Mouse (Mus musculus): Measurements from ENCODE around the gene Kcnk2. TPM values are rescaled to one million over a fixed set of nuclear protein-coding genes. Genes with fewer than 3 reads are reported as not detected.
A peak's percentile ranks its signal among the peaks of the same experiment; 100 is the strongest.

The Kcnk2 gene
- polyA plus RNA-seq, 1 experiment from 2014 or later, result 23.3 TPM

GRCm38 (mm10) chr1:189209715-189210108 lies 192.4 kb downstream of the Kcnk2 start:
- WGBS, result 85% methylated on average over 17 of the region's 17 CpGs
- Histone ChIP-seq H3K9me3 (ENCODE audit: control insufficient read depth, low read length) (no peaks in the 10 kb centered on the region), H3K27ac (no peak overlapping the region), H3K4me1 (replicated peaks; ENCODE audit: control insufficient read depth, insufficient read depth, low read length) (no peaks in the 10 kb centered on the region), H3K4me3 (replicated peaks; ENCODE audit: low read length) (no peak overlapping the region), H3K9ac (no peak overlapping the region), H3K36me3 (replicated peaks; ENCODE audit: control insufficient read depth, insufficient read depth) (peaks cover 18% of the 10 kb centered on the region), H3K4me2 (replicated peaks) (no peak overlapping the region), H3K27me3 (ENCODE audit: control insufficient read depth, insufficient read depth, low read length) (no peaks in the 10 kb centered on the region)
- no peak for DNase-seq (ENCODE audit: low spot score)
- no peak; the same call in 1 of the 2 replicates for ATAC-seq (ENCODE audit: low FRiP score)

GRCm38 (mm10) chr1:189209029-189209714 lies 192.9 kb downstream of the Kcnk2 start:
- H3K4me2 ChIP-seq (replicated peaks), result no peak overlapping the region
- no peak for DNase-seq (ENCODE audit: low spot score)
- H3K9ac ChIP-seq, result no peak overlapping the region
- no peak for ATAC-seq (ENCODE audit: low FRiP score)
- 43% methylated on average over 12 of the region's 12 CpGs for WGBS
- no peak overlapping the region for H3K27ac ChIP-seq
- H3K36me3 ChIP-seq (replicated peaks; ENCODE audit: control insufficient read depth, insufficient read depth), result peaks cover 18% of the 10 kb centered on the region
- H3K4me1 ChIP-seq (replicated peaks; ENCODE audit: control insufficient read depth, insufficient read depth, low read length), result no peaks in the 10 kb centered on the region
- H3K27me3 ChIP-seq (ENCODE audit: control insufficient read depth, insufficient read depth, low read length), result no peaks in the 10 kb centered on the region
- no peak overlapping the region for H3K4me3 ChIP-seq (replicated peaks; ENCODE audit: low read length)
- H3K9me3 ChIP-seq (ENCODE audit: control insufficient read depth, low read length), result no peaks in the 10 kb centered on the region

GRCm38 (mm10) chr1:189208605-189209004 lies 193.5 kb downstream of the Kcnk2 start:
- Histone ChIP-seq H3K4me1 (replicated peaks; ENCODE audit: control insufficient read depth, insufficient read depth, low read length) (no peaks in the 10 kb centered on the region), H3K9ac (no peak overlapping the region), H3K27ac (no peak overlapping the region), H3K36me3 (replicated peaks; ENCODE audit: control insufficient read depth, insufficient read depth) (peaks cover 18% of the 10 kb centered on the region), H3K27me3 (ENCODE audit: control insufficient read depth, insufficient read depth, low read length) (no peaks in the 10 kb centered on the region), H3K4me3 (replicated peaks; ENCODE audit: low read length) (no peak overlapping the region), H3K9me3 (ENCODE audit: control insufficient read depth, low read length) (no peaks in the 10 kb centered on the region), H3K4me2 (replicated peaks) (no peak overlapping the region)
- ATAC-seq (ENCODE audit: low FRiP score) (no peak), DNase-seq (ENCODE audit: low spot score) (no peak)
- 88% methylated on average over 9 of the region's 9 CpGs for WGBS

- Histone ChIP-seq H3K36me3 (replicated peaks; ENCODE audit: control insufficient read depth, insufficient read depth) (no peaks in the 10 kb centered on the region), H3K4me2 (replicated peaks) (no peak overlapping the region), H3K9ac (no peak overlapping the region), H3K27me3 (ENCODE audit: control insufficient read depth, insufficient read depth, low read length) (no peaks in the 10 kb centered on the region), H3K4me1 (replicated peaks; ENCODE audit: control insufficient read depth, insufficient read depth, low read length) (no peaks in the 10 kb centered on the region), H3K4me3 (replicated peaks; ENCODE audit: low read length) (no peak overlapping the region), H3K27ac (no peak overlapping the region), H3K9me3 (ENCODE audit: control insufficient read depth, low read length) (no peaks in the 10 kb centered on the region)
- 40% methylated on average over 4 of the region's 4 CpGs for WGBS
- ATAC-seq (ENCODE audit: low FRiP score) (no peak), DNase-seq (ENCODE audit: low spot score) (no peak)
Measured at GRCm38 (mm10) chr1:189195758-189196157, 206.3 kb downstream of the Kcnk2 start.

GRCm38 (mm10) chr1:189187737-189188390 lies 214.2 kb downstream of the Kcnk2 start:
- Histone ChIP-seq H3K27ac (peak overlapping the region; percentile 54), H3K4me2 (replicated peaks) (no peak overlapping the region), H3K4me3 (replicated peaks; ENCODE audit: low read length) (no peak overlapping the region), H3K36me3 (replicated peaks; ENCODE audit: control insufficient read depth, insufficient read depth) (no peaks in the 10 kb centered on the region), H3K9me3 (ENCODE audit: control insufficient read depth, low read length) (no peaks in the 10 kb centered on the region), H3K27me3 (ENCODE audit: control insufficient read depth, insufficient read depth, low read length) (no peaks in the 10 kb centered on the region), H3K9ac (no peak overlapping the region), H3K4me1 (replicated peaks; ENCODE audit: control insufficient read depth, insufficient read depth, low read length) (peaks cover 15% of the 10 kb centered on the region)
- 17% methylated on average over 12 of the region's 12 CpGs for WGBS
- DNase-seq (ENCODE audit: low spot score) (peak; percentile 76), ATAC-seq (ENCODE audit: low FRiP score) (peak; percentile 90; the same call in 1 of the 2 replicates)

- H3K36me3 ChIP-seq (replicated peaks; ENCODE audit: control insufficient read depth, insufficient read depth), result no peaks in the 10 kb centered on the region
- H3K27me3 ChIP-seq (ENCODE audit: control insufficient read depth, insufficient read depth, low read length), result 0 out of 2 replicates have a peak, but pooled peaks cover 6% of the 10 kb centered on the region
- H3K4me2 ChIP-seq (replicated peaks), result no peak overlapping the region
- H3K4me3 ChIP-seq (replicated peaks; ENCODE audit: low read length), result no peak overlapping the region
- H3K9ac ChIP-seq, result no peak overlapping the region
- no peaks in the 10 kb centered on the region for H3K9me3 ChIP-seq (ENCODE audit: control insufficient read depth, low read length)
- no peak for ATAC-seq (ENCODE audit: low FRiP score)
- peaks cover 15% of the 10 kb centered on the region for H3K4me1 ChIP-seq (replicated peaks; ENCODE audit: control insufficient read depth, insufficient read depth, low read length)
- DNase-seq (ENCODE audit: low spot score), result no peak
- no peak overlapping the region for H3K27ac ChIP-seq
- WGBS, result 36% methylated on average over 7 of the region's 7 CpGs
Measured at GRCm38 (mm10) chr1:189185206-189185750, 216.8 kb downstream of the Kcnk2 start.

- 97% methylated on average over 1 of the region's 1 CpGs for WGBS
- Histone ChIP-seq H3K27me3 (ENCODE audit: control insufficient read depth, insufficient read depth, low read length) (0 out of 2 replicates have a peak, but pooled peaks cover 6% of the 10 kb centered on the region), H3K4me1 (replicated peaks; ENCODE audit: control insufficient read depth, insufficient read depth, low read length) (no peaks in the 10 kb centered on the region), H3K27ac (no peak overlapping the region), H3K4me2 (replicated peaks) (no peak overlapping the region), H3K4me3 (replicated peaks; ENCODE audit: low read length) (no peak overlapping the region), H3K9ac (no peak overlapping the region), H3K36me3 (replicated peaks; ENCODE audit: control insufficient read depth, insufficient read depth) (no peaks in the 10 kb centered on the region), H3K9me3 (ENCODE audit: control insufficient read depth, low read length) (no peaks in the 10 kb centered on the region)
- ATAC-seq (ENCODE audit: low FRiP score) (no peak), DNase-seq (ENCODE audit: low spot score) (no peak)
Measured at GRCm38 (mm10) chr1:189177746-189178145, 224.3 kb downstream of the Kcnk2 start.

GRCm38 (mm10) chr1:189173479-189173878 lies 228.6 kb downstream of the Kcnk2 start:
- DNase-seq (ENCODE audit: low spot score) (no peak), ATAC-seq (ENCODE audit: low FRiP score) (no peak)
- H3K27ac ChIP-seq, result no peak overlapping the region
- H3K4me2 ChIP-seq (replicated peaks), result no peak overlapping the region
- no peaks in the 10 kb centered on the region for H3K4me1 ChIP-seq (replicated peaks; ENCODE audit: control insufficient read depth, insufficient read depth, low read length)
- H3K9me3 ChIP-seq (ENCODE audit: control insufficient read depth, low read length), result no peaks in the 10 kb centered on the region
- WGBS, result 76% methylated on average over 8 of the region's 8 CpGs
- H3K27me3 ChIP-seq (ENCODE audit: control insufficient read depth, insufficient read depth, low read length), result no peaks in the 10 kb centered on the region
- H3K36me3 ChIP-seq (replicated peaks; ENCODE audit: control insufficient read depth, insufficient read depth), result no peaks in the 10 kb centered on the region
- no peak overlapping the region for H3K9ac ChIP-seq
- no peak overlapping the region for H3K4me3 ChIP-seq (replicated peaks; ENCODE audit: low read length)

GRCm38 (mm10) chr1:189171138-189171537 lies 230.9 kb downstream of the Kcnk2 start:
- H3K27me3 ChIP-seq (ENCODE audit: control insufficient read depth, insufficient read depth, low read length), result no peaks in the 10 kb centered on the region
- H3K9ac ChIP-seq, result no peak overlapping the region
- no peaks in the 10 kb centered on the region for H3K36me3 ChIP-seq (replicated peaks; ENCODE audit: control insufficient read depth, insufficient read depth)
- DNase-seq (ENCODE audit: low spot score), result no peak
- no peak overlapping the region for H3K4me3 ChIP-seq (replicated peaks; ENCODE audit: low read length)
- no peak for ATAC-seq (ENCODE audit: low FRiP score)
- H3K27ac ChIP-seq, result no peak overlapping the region
- WGBS, result 78% methylated on average over 4 of the region's 4 CpGs
- no peak overlapping the region for H3K4me2 ChIP-seq (replicated peaks)
- H3K4me1 ChIP-seq (replicated peaks; ENCODE audit: control insufficient read depth, insufficient read depth, low read length), result no peaks in the 10 kb centered on the region
- H3K9me3 ChIP-seq (ENCODE audit: control insufficient read depth, low read length), result no peaks in the 10 kb centered on the region

Measured in hindbrain, embryonic 14.5 days (tissue).